Mouse (Mus musculus): ENCODE results near the gene Hpcal1.

The Hpcal1 gene

GRCm38 (mm10) chr12:17690564-17691281, at the start of gene Hpcal1:
Gene Hpcal1, plus strand, starts transcription at chr12:17690856.
- peak; percentile 90 for DNase-seq (ENCODE audit: low spot score)

- no peak for DNase-seq (ENCODE audit: low spot score)
Measured at GRCm38 (mm10) chr12:17641269-17641668, 49.4 kb upstream of the Hpcal1 start.

GRCm38 (mm10) chr12:17644385-17645222, 46.1 kb upstream of the Hpcal1 start:
- no peak for DNase-seq (ENCODE audit: low spot score)

- no peak for DNase-seq (ENCODE audit: low spot score)
Measured at GRCm38 (mm10) chr12:17646457-17646856, 44.2 kb upstream of the Hpcal1 start.

- DNase-seq (ENCODE audit: low spot score): no peak
Measured at GRCm38 (mm10) chr12:17651223-17652095, 39.2 kb upstream of the Hpcal1 start.

GRCm38 (mm10) chr12:17652216-17653050, 38.2 kb upstream of the Hpcal1 start:
- peak; percentile 30 for DNase-seq (ENCODE audit: low spot score)

GRCm38 (mm10) chr12:17653051-17653783, 37.4 kb upstream of the Hpcal1 start:
- no peak for DNase-seq (ENCODE audit: low spot score)

- DNase-seq (ENCODE audit: low spot score): no peak
Measured at GRCm38 (mm10) chr12:17657561-17658195, 33.0 kb upstream of the Hpcal1 start.

- no peak for DNase-seq (ENCODE audit: low spot score)
Measured at GRCm38 (mm10) chr12:17658521-17658920, 32.1 kb upstream of the Hpcal1 start.

GRCm38 (mm10) chr12:17661483-17661920, 29.2 kb upstream of the Hpcal1 start:
- DNase-seq (ENCODE audit: low spot score): peak; percentile 21

- DNase-seq (ENCODE audit: low spot score): no peak
Measured at GRCm38 (mm10) chr12:17663991-17664635, 26.5 kb upstream of the Hpcal1 start.

- DNase-seq (ENCODE audit: low spot score): peak; percentile 14
Measured at GRCm38 (mm10) chr12:17665906-17666326, 24.7 kb upstream of the Hpcal1 start.

- no peak for DNase-seq (ENCODE audit: low spot score)
Measured at GRCm38 (mm10) chr12:17666616-17667015, 24.0 kb upstream of the Hpcal1 start.

GRCm38 (mm10) chr12:17673729-17674128, 16.9 kb upstream of the Hpcal1 start:
- DNase-seq (ENCODE audit: low spot score): no peak

- no peak for DNase-seq (ENCODE audit: low spot score)
Measured at GRCm38 (mm10) chr12:17674182-17674812, 16.4 kb upstream of the Hpcal1 start.

- DNase-seq (ENCODE audit: low spot score): no peak
Measured at GRCm38 (mm10) chr12:17677743-17678142, 12.9 kb upstream of the Hpcal1 start.

- DNase-seq (ENCODE audit: low spot score): no peak
Measured at GRCm38 (mm10) chr12:17679571-17679970, 11.1 kb upstream of the Hpcal1 start.

- DNase-seq (ENCODE audit: low spot score): no peak
Measured at GRCm38 (mm10) chr12:17682161-17682560, 8.5 kb upstream of the Hpcal1 start.

- DNase-seq (ENCODE audit: low spot score): no peak
Measured at GRCm38 (mm10) chr12:17684315-17684714, 6.3 kb upstream of the Hpcal1 start.

All from testis, postnatal 14 days (tissue).